Mouse (Mus musculus): ENCODE results near the gene Sfxn2. TPM values are rescaled to one million over a fixed set of nuclear protein-coding genes. Genes with fewer than 3 reads are reported as not detected.

Sfxn2 gene
- polyA plus RNA-seq, 1 experiment = 1.7 TPM

GRCm38 (mm10) chr19:46591575-46591974, 18.4 kb downstream of the Sfxn2 start:
- DNase-seq (ENCODE audit: low read depth, low spot score) = no peak
- WGBS = 77% methylated on average over 6 of the region's 6 CpGs

- no peak for DNase-seq (ENCODE audit: low read depth, low spot score)
- 94% methylated on average over 9 of the region's 9 CpGs for WGBS
Measured at GRCm38 (mm10) chr19:46592751-46593439, 19.7 kb downstream of the Sfxn2 start.

GRCm38 (mm10) chr19:46598187-46598586, 25.0 kb downstream of the Sfxn2 start:
- 86% methylated on average over 4 of the region's 4 CpGs for WGBS
- DNase-seq (ENCODE audit: low read depth, low spot score) = no peak

DNA sequence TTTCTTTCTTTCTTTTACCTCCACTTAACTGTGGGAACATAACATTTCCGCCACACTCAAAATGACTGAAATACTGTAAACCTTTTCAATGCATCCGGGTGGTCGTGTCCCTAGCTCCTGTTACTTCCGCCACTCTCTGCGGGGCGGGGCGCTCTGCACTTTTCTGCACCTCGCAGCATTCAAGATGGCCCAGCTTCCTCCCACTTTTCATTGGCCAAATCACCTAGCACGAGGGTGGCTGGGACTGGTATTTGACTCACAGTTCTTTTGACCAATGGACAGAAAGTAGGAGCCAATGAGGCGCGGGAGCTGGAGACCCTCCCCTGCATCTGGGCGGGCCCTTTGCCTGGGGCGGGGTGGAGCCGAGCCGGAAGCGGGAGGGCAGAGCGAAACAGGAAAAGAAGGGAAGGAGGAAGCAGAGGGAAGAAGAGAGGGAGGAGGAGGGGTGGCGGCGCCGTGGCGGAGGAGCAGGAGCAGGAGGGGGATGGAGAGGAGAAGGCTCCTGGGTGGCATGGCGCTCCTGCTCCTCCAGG, 25.6 kb downstream of the Sfxn2 start, which contains the start of gene Wbp1l:
TSS of gene Wbp1l (plus strand) at position 365 of the 533 bp plus-strand sequence.
- under 1% methylated on average over 22 of the region's 22 CpGs for WGBS
- peak; percentile 99 for DNase-seq (ENCODE audit: low read depth, low spot score)

GRCm38 (mm10) chr19:46599375-46600256, 26.5 kb downstream of the Sfxn2 start:
- no peak for DNase-seq (ENCODE audit: low read depth, low spot score)
- WGBS = 1% methylated on average over 22 of the region's 22 CpGs

DNA sequence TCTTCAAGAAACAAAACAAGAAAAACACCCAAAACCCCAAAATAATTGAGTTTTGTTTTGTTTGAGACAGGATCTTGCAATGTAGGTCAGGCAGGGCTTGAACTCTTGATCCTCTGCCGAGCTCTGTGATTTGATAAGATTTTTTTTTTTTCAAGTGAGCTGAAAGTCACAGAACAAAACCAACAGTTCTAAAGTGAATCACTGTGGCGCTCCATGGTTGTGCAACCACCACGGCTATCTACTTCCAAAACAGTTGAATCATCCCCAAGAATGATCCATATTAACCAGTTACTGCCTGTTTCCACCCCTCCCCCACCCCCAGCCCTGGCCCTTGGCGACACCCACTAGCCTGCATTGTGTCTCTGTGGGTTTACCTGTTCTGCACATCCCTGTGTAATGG, 27.2 kb downstream of the Sfxn2 start:
- no peak for DNase-seq (ENCODE audit: low read depth, low spot score)

GRCm38 (mm10) chr19:46601491-46601890, 28.3 kb downstream of the Sfxn2 start:
- 83% methylated on average over 14 of the region's 14 CpGs for WGBS

More for the DNA sequence above, 27.2 kb downstream of the Sfxn2 start:
- 47% methylated on average over 4 of the region's 4 CpGs for WGBS

DNA sequence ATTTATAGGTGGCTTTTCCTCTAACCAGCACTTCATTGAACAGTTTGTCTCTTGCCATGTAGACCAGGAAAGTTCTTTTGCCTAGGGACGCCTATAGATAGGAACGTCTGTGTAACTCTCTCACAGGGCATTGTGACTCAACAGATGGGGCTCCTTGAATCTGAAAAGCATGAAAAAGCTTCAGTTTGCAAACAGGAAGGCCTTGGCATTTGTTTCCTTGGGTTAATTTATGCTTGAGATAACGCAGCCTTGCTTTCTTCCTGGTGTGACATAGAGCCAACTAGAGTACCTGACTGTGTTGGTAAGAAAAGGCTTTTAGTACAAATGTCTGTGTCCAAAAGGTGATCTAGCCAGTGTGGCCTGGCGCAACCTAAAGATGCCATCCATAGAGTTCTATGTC, 29.2 kb downstream of the Sfxn2 start:
- DNase-seq (ENCODE audit: low read depth, low spot score) = no peak
- 81% methylated on average over 4 of the region's 4 CpGs for WGBS

More at GRCm38 (mm10) chr19:46601491-46601890, 28.3 kb downstream of the Sfxn2 start:
- no peak for DNase-seq (ENCODE audit: low read depth, low spot score)

GRCm38 (mm10) chr19:46606718-46607117, 33.6 kb downstream of the Sfxn2 start:
- 88% methylated on average over 13 of the region's 13 CpGs for WGBS
- no peak for DNase-seq (ENCODE audit: low read depth, low spot score)

DNA sequence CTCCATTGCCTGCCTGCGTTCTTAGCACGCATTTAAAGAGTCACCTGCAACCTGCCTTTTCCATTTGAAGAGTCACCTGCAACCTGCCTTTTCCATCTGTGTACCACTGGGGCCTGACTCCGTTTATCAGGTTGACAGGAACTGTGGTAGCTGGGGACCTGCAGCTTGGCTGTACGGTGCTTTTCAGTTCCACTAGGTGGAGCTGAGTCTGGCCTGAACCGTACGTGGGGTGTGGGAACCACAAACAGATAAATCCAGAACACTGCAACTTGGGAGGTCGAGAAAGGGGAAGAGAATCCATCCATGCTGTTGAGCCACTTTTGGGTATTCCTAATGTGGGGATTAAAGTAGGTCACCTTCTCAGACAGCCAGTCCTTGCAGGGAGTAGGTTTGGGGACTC, 34.3 kb downstream of the Sfxn2 start:
- 51% methylated on average over 7 of the region's 7 CpGs for WGBS
- DNase-seq (ENCODE audit: low read depth, low spot score) = no peak

DNA sequence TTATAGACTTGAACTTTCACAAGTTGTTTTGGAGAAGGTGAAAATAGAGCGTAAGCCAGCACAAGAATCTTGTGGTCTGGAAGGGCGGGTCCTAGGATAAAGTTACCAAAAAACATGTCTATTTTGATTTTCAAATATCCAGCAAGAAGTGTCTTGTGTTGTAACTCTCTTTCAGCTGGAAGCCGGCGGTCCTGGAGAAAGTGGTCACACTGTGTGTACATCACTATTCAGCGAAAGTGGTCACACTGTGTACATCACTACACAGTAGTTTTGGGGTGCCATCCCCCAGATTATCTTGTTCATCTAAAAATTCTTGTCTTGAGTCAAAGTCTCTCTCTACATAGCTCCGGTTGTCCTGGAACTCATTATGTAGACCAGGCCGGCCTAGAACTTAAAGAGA, 35.0 kb downstream of the Sfxn2 start:
- WGBS = 94% methylated on average over 7 of the region's 7 CpGs
- no peak for DNase-seq (ENCODE audit: low read depth, low spot score)

DNA sequence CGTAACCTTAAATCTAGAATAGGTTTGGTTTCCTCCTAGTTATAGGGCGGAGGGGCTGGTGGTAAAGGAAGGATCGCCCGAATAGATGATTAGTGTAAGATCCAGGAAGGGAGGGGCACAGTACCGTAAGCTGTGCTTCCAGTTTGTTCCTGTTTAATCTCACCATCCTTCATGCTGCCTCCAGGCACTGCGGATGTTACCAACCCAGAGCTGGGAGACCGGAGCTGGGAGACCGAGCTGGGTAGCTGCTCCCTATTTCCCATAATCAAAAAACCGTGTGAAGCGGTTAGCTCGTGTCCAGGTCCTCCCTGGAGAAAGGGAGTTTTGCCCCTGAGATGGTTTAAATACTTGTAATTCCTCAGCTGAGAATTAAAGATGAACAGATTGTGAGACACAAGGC, 43.2 kb downstream of the Sfxn2 start:
- DNase-seq (ENCODE audit: low read depth, low spot score) = no peak
- 81% methylated on average over 11 of the region's 11 CpGs for WGBS

DNA sequence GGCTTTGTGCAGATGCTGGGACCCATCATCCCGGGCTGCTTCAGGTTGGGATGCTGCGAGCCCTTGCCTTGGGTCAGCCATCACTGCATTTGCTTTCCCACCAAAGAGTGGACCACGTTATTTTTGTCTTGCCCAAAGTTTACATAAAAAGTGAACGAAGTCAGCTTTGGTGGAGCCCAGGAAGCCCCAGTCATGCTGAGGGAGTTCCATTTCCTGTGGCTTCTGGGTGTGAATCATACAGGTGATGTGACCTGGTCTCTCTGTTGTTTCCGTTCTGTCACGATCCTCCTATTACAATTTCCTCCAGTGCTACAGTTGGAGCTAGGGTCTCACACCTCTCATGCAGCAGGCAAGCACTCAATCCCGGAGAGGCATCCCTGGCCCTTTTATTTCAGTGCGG, 44.2 kb downstream of the Sfxn2 start:
- DNase-seq (ENCODE audit: low read depth, low spot score) = no peak

GRCm38 (mm10) chr19:46618322-46618721, 45.2 kb downstream of the Sfxn2 start:
- no peak for DNase-seq (ENCODE audit: low read depth, low spot score)
- WGBS = 51% methylated on average over 9 of the region's 9 CpGs

More for the DNA sequence above, 44.2 kb downstream of the Sfxn2 start:
- WGBS = 81% methylated on average over 8 of the region's 8 CpGs

DNA sequence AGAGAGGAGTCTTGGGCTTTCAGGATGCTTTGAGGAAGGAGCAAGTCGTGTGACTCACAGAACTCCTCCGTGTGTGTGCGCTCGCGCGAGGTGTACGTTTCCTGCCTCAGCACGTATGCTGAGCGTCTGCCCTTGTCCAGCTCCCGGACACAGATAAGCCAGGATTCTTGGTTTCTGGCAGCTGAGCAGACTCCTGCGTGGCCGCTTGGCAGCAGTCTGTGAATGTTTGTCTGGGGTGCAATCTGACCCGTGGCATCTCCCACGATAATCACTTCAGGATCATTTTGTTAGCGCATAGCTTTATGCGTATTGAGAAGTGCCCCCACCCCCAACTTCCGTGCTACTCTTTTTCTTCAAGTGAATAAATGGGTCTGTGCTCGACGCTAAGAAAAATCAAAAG, 45.8 kb downstream of the Sfxn2 start:
- no peak for DNase-seq (ENCODE audit: low read depth, low spot score)
- WGBS = 75% methylated on average over 19 of the region's 19 CpGs

GRCm38 (mm10) chr19:46619518-46619917, 46.4 kb downstream of the Sfxn2 start:
- no peak for DNase-seq (ENCODE audit: low read depth, low spot score)
- WGBS = 94% methylated on average over 6 of the region's 6 CpGs

DNA sequence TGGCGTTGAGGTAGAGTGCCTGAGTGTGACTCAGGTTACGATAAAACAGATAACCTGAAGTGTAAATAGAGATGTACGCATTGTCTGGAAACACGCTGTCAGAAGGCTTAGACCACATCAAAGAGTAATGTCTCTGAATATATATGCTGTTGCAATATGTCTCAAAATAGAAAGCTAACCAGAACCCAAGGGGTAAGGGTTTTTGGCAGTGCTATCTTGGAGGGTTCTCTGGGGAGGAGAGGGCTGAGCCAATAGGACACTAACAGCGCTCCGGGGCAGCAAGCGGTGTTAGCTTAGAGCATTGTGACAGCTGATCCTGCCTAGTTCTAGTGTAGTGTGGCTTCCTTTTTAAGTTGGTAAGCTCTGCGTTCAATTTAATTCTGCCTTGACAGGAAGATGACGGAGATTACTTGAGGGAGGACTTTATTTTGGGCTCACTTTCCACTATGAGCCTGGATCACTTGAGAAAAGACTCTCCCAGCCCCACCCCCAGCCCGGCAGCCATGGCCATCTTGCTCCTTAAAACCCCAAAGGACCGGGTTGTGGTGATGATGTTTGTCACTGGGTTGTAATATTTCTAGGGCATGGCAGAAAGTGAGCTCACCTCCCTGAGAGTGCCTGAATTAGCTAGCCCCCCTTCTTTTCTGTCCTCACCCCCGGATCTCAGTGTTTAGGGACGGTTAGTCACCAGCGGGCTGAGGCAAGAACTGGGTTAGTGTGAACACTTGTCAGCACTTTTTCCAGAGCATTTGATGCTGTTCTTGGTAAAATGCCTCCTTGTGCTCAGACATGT, 47.0 kb downstream of the Sfxn2 start:
- no peak for DNase-seq (ENCODE audit: low read depth, low spot score)
- WGBS = 66% methylated on average over 14 of the region's 14 CpGs

DNA sequence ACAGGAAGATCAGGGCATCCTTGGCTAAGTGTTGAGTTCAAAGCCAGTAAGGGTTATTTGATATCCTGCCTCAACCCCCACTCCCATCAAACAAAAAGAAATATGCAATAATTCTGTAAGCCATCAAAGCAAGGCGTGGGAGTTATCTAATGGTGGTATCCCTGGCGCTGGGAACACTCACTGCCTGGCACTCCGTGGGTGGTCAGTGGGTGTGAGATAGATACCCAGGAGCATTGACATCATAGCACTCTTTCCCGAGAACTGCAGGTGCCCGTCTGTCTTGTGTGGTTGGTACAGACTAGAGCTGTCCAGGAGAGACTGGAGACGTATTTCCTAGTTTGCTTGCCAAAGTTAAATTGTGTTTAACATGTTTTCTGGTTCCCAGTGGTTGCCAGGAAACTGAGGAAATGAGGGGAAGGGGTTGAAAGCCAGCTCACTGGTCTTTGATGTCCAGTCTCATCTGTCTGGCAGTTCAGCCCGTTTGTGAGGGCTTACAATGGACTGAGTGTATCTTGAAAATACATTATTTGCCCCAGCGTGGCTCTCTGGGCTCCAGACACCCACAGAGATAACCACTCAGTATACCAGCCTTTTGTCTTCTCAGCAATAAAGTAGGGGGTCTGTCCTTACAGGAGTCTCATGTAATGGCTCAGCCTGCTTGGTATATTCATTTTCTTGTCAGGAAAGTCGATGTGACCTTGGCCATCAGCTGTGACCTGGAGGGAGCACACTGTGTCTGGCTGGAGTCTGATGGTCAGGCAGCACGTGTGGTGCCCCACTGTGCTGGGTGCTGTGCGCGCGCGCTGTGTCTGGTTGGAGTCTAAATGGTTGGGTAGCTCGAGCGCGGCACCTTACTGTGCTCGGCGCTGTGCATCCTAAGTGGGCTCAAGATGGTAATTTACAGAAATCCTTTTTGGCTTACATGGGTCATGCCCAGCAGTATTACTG, 48.3 kb downstream of the Sfxn2 start:
- no peak for DNase-seq (ENCODE audit: low read depth, low spot score)
- 76% methylated on average over 19 of the region's 19 CpGs for WGBS
